Mouse (Mus musculus) yolk sac, embryonic 10.5 days (tissue): ENCODE measurements around the gene Wwc1.
A peak's percentile ranks its signal among the peaks of the same experiment; 100 is the strongest.

ENCODE experiments used
- DNase-seq: peaks from one replicate; pipeline ENCODE4 v3.0.0-alpha.2; 2017; ENCODE audit warnings: low spot score

The Wwc1 gene

DNA sequence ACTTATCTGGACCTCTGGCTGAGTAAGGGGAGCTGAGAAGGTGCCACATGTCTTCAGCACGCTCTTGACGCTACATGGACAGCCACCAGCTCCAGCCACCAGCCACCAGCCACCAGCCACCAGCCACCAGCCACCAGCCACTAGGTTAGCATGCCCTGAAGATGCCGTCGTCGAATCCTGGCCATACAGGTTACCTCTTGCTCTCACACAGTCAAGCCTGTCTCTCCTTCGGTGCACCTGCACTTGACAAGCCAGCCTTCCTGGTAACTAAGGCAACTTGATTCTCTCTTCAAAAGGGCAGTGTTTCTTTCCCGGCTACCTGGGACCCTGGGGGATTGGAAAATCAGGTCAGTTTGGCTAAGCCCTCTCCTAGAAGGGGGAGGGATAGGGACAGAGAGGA is 7.2 kb downstream of the Wwc1 start:
- no peak for DNase-seq

DNA sequence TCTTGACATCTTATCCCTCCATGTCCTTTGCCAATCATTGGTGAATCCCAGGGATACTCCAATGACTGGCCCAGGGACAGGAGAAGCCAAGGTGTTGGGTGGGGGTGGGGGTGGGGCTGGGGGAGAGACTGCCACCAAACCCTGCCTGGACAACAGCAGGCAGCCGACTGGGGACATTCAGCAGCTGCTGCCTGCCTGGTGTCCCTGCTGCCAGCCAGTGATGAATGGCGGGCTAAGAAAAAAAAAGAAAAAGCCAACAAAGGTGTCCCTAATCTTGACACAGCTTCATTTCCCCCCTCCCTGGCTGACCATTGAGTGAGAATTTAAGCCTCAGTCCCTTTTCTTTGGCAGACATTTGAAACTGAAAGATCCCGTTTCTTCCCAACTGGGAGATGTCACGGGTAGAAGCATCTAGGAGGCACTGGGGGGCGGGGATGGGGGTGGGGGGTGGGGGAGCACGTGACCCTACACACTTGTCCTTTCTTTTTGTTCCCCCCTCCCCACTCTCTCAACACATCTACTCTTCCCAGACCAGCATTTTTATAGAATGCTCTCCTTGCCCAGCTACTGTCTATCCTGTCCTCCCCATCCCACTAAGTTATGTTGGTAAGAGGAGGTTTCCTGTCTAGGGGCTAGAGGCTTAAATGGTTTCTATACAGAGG is 7.9 kb downstream of the Wwc1 start:
- no peak for DNase-seq

DNA sequence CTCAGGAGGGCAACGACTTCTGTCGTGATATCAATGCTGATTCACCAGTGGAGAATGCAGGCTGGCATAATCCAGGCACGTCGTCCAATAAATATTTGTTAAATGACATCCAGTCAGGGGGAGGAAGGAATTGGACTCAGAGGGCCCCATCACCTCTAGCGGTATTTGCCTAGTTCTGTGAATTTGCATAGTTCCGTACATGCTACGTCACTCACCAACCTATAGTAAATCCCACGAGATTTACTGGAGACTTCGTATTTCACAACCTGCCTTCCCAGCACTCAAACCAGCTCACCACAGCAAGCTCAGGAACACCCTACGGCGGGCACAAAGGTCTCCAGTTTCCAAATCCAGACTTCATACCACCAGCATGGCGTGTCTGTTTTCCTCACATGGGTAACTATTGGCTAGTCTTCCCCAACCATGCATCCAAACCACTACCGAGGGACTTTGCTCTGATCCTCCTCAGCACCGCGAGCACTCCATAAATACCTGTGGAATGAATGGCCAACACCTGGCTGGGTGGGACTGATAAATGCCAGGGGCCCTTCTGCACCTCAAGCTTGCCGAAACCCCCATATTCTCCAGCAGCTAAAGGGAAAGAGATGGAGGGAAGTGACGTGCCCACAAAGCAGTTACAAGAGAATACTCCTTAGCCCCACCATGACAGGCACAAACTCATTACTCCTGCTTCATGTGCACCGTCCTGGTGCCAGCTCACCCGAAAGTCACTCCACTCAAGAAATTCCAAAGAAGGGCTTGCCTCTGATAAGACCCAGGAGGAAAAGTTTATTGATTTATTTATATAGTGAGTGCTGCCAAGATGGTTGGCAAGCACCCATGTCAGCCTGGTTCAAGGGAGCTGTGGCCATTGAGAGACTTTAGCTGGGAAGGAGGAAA is 9.3 kb downstream of the Wwc1 start:
- no peak for DNase-seq

DNA sequence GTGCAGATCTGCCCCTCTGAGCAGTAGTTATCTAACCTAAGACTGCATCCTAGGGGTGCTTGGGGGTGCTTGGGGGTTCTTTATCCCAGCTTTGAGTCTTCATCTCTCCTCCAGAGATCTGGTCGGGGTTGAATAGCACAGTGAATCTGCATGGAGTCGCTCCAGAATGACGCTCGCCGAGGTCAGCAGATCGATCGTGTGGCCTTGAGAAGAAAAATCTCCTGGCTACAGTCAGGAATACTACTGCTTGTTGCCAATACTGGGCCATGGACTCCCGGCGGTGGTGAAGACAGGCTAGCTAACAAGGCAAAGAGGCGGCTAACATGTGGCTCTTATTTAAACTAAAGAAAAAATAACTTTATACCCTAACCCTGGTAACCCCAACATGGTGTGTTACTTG is 12.0 kb downstream of the Wwc1 start:
- no peak for DNase-seq

DNA sequence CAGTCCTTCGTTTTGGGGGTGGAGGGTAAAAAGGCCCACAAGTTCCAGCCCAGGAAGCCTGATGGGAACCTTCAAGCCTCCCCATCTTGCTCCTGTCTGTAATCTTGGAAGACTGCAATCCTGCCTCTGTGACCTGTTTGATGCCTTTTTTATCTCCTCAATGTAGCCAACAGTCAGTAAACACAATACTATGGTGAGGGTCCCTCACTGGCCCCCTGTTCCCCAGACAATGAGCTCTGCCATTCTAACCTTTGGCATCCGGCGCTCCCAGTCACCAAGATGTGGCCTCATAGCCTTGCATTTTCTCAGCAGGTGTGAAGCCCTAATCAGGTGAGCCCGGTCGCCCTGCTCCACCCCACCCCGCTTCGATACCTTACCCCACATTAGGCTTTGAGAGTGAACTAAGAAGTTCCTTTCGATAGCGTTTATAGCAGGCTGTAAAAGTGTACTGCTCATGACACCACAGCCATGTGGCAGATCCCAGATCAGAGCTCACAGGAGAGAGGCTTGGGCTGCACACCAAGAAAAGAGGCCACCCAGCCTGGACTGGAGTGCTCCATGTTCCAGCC is 16.3 kb downstream of the Wwc1 start:
- no peak for DNase-seq

DNA sequence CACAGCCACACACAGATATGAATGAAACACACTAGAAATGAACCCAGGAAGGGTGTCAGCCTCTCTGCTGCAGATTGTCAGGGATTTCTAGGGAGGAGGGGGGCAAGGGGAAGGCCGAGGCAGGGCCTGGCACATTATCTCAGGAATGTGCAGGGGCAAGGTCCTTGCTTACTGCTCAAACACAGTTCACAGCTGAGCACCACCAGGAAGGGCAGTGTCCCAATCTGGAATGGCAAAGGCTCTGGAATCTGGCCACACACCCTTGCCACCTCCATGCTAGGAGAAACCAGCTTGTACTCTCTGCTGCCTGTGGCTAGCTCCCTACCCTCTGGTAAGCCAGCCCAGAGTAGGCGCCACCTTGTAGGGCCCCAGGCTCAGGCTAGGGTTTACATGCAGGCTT is 16.8 kb downstream of the Wwc1 start:
- DNase-seq, result peak; percentile 40

DNA sequence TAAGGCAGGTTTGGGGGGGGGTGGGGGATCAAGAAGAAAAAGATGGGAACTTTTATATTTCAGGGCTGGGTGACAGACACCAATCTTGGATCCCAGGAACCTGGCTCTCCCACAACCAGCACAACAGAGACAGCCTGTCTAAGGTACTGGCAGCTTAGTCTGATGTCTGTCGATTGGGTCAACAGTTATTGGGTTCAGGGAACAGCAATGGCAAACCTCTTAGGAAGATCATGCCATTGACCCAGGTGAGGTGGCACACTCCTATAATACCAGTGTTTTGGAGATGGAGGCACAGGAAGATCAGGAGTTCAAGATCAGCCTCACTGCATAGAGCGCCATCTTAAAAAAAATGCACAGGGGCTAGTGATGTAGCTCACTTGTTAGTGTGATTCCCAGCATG is 17.9 kb downstream of the Wwc1 start:
- no peak for DNase-seq

DNA sequence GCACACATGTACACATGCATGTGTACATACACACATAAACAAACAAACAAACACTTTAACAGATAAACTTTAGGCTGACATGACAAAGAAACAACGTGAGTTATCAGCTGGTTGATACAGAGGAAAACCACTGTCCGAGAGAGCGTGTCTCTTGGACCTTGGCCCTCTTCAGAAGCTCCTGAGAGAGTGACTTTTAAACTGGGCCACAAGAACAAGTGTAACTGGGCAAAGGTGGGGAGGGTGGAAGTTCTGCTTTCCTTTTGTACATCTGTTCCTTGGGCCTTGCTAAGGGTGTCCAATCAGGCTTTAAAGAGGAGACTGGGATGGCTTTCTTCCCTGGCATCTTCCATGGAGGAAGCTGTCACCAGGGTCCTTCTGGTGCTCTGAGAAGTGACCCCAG is 21.1 kb downstream of the Wwc1 start:
- no peak for DNase-seq

DNA sequence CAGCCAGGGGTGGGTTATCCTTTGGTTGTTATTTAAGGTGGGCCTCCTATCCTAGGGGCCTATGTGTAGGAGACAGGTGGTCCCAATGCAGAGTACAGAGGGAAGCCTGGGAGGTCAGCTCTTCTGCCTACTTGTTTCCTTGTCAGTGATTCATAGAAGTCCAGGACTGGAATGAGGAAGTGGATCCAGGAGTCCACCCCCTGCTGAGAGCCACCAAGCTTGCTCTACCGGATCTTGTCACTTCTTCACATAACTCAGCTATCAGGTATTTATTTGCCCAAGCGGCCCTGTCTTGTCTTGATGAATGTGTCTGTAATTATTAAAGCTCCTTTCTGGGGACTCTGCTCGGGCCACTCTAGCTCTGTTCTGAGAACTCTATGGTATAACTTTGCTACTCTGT is 24.8 kb downstream of the Wwc1 start:
- peak; percentile 83 for DNase-seq

DNA sequence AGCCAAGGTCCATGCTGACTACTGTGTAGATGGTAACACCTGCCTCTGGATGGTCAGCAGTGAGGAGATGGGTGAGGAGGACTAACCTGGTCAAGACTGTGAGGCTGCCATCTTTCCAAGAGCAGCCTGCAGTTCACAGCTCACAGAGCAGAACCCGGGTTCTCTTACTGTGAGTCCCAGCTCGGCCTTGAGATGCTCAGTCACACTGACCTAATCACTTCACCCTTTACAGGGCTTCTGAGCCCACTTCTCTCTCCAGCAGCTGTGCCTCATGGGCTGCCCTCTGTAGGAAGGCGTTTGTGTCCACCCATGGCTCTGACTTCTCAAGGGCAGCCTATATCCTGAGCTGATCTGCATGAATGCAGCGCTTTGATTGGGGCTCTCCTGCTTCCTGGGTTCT is 27.1 kb downstream of the Wwc1 start:
- no peak for DNase-seq

DNA sequence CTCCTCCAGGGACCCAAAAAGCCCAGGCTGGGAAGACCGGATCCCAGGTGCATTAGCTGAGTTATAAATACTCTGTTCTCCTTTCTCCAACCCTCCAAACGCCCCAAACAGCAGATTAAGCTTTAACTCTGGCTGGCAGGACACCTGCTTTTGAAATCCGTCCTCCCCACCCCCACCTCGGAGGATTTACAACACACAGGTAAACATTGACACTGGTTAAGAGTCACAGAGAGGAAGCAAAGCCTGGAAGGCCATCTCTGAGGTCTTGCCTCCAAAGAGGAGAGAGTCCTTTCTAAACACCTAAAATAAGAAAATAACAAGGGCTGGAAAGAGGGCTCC is 28.6 kb downstream of the Wwc1 start:
- peak; percentile 89 for DNase-seq

DNA sequence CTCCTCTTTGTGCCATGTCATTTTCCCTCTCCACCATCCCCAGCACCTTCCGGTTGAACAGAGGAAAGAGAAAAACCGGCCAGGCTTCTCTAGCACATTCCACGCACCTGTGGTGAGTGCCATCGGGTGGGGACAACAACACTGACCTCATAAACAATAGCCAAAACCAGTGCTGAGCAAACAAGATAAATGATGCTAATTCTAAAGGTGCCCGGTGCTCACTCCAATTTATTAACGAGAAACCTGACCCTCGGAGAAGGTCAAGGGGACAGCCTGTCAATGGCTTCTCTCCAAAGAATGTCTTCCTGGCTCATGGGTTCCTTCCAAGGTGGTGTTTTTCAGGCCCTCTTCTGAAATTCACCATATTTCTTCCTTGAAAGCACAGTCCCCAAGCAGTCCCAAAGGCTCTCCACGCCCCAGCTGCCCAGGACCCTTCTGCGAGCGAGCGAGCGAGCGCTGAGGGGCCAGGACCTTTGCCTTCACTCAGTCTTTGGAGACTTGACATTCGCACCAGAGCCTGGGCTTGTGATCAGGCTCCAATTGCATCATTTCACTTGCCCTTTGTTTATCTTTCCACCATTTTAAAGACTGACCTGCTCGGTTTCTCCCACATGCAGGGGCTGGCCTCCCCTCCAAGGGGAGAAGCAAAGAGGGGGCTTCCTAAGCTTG is 29.1 kb downstream of the Wwc1 start:
- DNase-seq, result peak; percentile 87

DNA sequence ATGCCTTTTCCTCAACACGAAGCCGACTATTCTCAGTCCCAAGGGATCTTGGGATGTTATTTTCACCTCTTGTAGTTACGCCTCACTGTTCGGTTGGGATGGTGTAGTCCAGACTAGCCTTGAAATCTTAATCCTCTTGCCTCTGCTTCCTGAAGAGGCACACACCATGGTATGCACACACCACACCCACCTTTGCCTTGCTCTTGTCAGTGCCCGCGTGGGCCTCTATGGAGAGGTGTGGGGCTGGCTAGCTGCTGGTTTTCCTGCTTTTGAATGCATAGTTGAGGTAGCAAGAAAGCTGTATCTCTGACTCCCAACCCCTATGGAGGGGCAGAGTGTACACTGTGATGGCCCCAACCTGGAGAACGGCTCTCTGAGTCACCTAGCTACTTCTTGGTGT is 29.9 kb downstream of the Wwc1 start:
- DNase-seq, result no peak

DNA sequence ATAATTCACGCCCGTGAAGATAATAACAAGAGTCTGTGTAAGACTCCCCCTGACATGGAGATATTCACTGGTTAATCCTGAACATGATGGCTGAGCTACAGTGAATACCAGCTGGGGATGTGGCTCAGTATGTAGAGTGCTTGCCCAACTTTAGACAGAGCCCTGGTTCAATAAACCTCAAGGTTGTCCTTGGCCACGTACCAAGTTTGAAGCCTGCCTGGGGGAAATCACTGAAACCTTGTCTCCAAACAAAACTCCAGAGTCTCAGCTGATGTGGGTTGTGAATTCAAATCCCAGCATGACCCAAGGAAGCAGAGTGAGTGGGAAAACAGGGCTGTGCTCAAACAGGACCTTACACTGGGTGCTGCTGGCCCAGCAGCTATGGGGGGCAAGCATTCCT is 30.3 kb downstream of the Wwc1 start:
- DNase-seq, result no peak

DNA sequence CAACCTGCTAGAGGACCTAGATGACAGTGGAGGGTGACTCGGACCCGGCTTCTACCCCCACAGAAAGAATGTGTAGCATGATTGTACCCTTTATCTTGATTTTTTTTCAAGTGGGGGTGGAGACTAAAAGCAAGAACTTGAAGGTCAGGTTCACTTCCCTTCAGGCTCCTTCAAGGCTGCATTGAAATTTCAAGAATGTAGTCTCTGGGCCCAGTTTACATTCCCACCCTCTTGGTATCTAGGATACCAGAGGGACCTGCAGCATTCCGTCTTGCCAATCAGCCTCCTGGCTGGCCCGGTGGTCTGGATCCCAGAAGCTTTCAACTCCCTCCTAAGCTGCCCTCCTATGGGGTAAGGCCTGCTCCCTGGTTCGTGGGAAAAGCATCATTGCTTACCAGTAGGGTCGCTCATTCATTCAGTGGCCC is 31.9 kb downstream of the Wwc1 start:
- DNase-seq, result peak; percentile 58

DNA sequence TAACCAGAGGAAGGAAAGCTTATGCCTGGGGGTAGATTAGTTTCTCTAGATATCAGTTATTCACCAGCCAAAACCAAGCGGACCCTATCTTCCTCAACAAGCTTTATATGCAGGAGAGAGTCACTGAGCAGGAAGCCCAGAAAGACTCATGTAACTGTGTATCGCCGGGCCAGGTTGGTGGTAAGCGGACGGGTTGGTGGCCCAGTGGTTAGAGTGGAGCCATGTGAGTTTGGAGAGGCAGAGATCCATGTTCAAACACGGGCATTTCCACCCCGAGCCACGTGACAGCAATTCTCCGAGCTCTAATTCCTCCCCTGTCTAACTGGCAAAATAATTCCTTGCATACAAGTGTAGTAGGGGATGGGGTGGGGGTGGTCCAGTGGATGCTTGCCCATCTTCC is 32.4 kb downstream of the Wwc1 start:
- no peak for DNase-seq

DNA sequence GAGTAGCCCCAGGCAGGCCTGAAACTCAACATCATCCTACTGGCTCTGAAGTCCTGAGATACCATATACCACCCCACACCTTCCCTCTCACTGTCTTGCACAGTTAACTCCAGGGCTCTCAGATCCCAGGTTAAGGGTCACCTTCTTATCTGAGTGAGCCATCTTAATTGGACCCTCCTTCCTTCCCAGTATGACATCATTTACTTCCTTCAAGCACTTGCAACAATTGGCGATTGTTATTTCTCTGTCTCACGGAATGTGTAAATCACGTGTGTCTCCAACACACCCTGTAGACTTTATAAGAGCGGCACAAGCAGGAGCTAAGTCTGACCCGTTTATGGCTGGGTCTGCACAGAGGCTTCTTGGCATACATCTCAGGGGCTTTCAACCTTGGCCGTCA is 35.1 kb downstream of the Wwc1 start:
- no peak for DNase-seq

DNA sequence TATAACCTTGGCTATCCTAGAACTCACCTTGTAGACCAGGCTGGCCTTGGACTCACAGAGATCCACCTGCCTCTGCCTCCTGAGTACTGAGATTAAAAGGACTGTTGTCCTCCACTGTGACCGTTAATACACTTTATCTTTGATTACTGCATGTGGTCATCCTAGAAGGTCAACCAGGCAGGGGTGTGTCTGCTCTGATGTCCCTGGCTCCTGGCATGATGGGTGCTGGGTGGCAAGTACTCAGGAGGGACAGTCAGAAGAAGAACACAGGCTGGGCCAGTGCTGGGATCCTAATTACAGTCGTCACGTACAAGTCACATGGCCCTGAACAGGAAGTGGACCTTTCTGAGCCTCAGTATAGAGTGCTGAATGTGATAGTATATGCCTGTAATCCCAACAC is 38.7 kb downstream of the Wwc1 start:
- DNase-seq, result no peak

DNA sequence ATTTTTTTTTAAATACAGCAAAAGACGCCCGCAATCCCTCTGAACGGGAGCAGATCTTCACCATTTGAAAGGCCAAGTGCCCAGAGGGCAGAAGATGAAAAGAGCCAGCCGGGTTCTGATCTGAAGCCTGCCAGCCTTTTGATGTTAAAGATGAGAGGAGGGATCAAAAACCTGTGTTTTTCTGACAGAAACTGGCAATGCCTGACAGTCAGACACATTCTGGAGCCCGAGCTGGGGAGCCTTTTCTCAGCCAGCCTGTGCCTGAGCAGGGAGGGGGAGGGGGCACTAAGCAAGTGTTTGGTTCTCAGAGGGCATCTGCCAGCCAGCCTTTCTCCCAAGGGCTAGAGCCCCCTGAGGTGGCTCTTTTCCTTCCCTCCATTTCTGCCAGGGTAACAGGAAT is 39.3 kb downstream of the Wwc1 start:
- DNase-seq, result no peak

DNA sequence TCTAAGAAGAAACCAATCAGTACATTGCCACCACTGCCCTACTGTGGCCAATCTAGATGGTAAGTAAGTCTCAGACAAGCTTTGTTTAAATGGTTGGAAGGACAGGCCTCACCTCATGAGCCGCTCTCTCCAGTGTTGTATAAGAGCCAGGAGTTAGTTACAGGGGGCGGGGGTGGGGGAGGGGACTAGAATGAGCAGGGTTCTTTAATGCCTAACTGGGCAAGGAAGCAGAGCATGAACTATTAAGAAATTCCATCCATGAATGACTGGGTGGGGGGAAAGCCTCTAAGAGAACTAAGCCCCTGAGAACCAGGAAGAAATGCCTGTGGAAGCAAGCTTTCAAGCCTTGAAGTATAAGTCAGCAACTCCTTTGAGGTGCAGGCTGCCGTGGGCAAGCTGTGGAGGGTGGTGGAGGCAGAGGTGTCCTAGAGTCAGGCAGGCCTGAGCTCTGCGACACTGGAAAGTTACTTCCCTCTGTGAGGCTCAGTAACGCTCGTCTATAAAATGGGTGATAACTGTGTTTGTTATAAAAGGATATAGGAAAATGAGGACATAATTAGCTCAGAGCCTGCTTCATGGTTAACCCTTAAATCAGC is 41.4 kb downstream of the Wwc1 start:
- peak; percentile 52 for DNase-seq

DNA sequence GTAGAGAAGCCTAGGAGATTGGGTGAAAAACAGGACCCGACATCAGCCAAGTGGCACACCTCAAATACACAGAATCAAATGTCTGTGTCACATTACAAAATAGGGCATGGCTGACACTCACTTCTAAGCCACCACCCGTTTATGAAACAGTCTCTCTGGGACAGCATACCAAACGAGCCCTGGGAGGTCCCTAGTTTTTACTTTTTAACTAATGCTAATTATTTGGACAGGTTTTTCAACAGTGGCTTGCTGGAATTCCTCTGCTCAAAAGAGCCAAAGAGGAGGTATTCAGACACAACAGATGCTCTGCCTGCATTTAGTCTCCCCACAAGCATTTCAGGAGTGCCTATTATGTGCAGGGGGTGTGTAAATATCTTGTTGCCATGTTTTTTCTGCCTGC is 44.7 kb downstream of the Wwc1 start:
- DNase-seq, result no peak

DNA sequence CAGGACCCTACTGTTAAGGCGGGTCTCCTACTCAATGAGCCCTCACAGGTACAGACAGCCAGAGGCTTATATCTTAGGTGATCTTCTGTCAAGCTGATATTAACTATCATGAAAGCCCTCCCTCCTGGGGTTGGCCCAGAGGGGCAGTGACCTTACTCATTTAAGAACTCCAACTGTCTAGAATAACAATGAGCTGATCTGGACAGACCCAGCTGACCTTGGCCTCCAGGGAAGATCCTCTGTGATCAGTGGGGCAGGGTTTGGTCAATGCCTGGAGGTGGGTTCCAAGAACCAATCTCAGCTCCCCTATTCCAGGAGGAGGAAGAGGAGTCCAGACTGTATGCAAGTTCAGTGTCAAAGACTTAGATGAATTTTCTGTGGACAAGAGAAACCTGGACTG is 45.2 kb downstream of the Wwc1 start:
- no peak for DNase-seq
